Mouse (Mus musculus) heart, adult 2 months (tissue): ENCODE measurements around the gene Psmb5. TPM values are rescaled to one million over a fixed set of nuclear protein-coding genes. Genes with fewer than 3 reads are reported as not detected.

Experiments
- DNase-seq, 2 experiments: peaks; one replicate each; pipeline ENCODE4 v3.0.0; 2021
- H3K27ac ChIP-seq: fragments of 200-600 bp; 2 replicates; pipeline ENCODE4 v1.8.1; 2022
- H3K27me3 ChIP-seq: fragments of 200-500 bp; 2 replicates; pipeline ENCODE4 v1.6.1; 2012; ENCODE audit warnings: mild to moderate bottlenecking, low read length, inconsistent platforms, mixed read lengths; ENCODE audit not compliant: control insufficient read depth, insufficient read depth
- H3K36me3 ChIP-seq: fragments of 200-500 bp; 2 replicates; pipeline ENCODE4 v1.6.1; 2012; ENCODE audit warnings: low read length, inconsistent platforms; ENCODE audit not compliant: control insufficient read depth, insufficient read depth
- H3K4me1 ChIP-seq: fragments of 200-500 bp; 2 replicates; pipeline ENCODE4 v1.6.1; 2011; ENCODE audit warnings: low read length; ENCODE audit not compliant: control insufficient read depth, insufficient read depth
- H3K4me3 ChIP-seq: fragments of 200-600 bp; 2 replicates; pipeline ENCODE4 v1.8.1; 2022
- H3K79me2 ChIP-seq: fragments of 200-500 bp; replicated peaks from 2 replicates; pipeline ENCODE4 v1.6.1; 2012; ENCODE audit warnings: mild to moderate bottlenecking, inconsistent platforms, low read length, moderate library complexity, mixed read lengths; ENCODE audit not compliant: control insufficient read depth, insufficient read depth
- H3K9ac ChIP-seq: fragments of 200-500 bp; 2 replicates; pipeline ENCODE4 v1.6.1; 2012; ENCODE audit warnings: low read depth, mild to moderate bottlenecking, control low read depth, inconsistent platforms, low read length, mixed read lengths
- CTCF ChIP-seq: fragments of 200-600 bp; IDR thresholded peaks from 2 replicates; pipeline ENCODE4 v1.8.1; 2022; ENCODE audit warnings: antibody characterized with exemption, mild to moderate bottlenecking, moderate library complexity
- EP300 ChIP-seq: fragments of 200-500 bp; IDR thresholded peaks from 2 replicates; pipeline ENCODE4 v1.6.1; 2011; ENCODE audit warnings: low read depth, low read length, control low read depth; ENCODE audit not compliant: insufficient read depth
- POLR2A ChIP-seq: fragments of 200-500 bp; IDR thresholded peaks from 2 replicates; pipeline ENCODE4 v1.6.1; 2011; ENCODE audit warnings: mild to moderate bottlenecking, low read depth, low read length, control low read depth; ENCODE audit not compliant: insufficient read depth
- WGBS: fragments of 180-500 bp; shearing (Covaris S2); methylation state at CpG from one replicate; pipeline ENCODE4 v1.1.7; 2018; 5-methylcytosine and 5-hydroxymethylcytosine counted together
- intact Hi-C: fragments of 180-260 bp; cut with DNase I; formaldehyde crosslinking; loops from one replicate; pipeline ENCODE4 v1.15.1; 2025
- polyA plus RNA-seq: library from polyadenylated mRNA; depleted of rRNA; stranded (reverse); fragments of >200 nt; gene quantifications from 2 replicates; pipeline ENCODE4 v1.2.3, GENCODE M21; 2012
- total RNA-seq, 2 experiments: library from RNA; stranded (reverse); gene quantifications; 2 replicates each; pipeline ENCODE4 v1.2.3; 2021

The Psmb5 gene
- total and polyA plus RNA-seq, 3 experiments: 164 to 187 (median 180) TPM

DNA sequence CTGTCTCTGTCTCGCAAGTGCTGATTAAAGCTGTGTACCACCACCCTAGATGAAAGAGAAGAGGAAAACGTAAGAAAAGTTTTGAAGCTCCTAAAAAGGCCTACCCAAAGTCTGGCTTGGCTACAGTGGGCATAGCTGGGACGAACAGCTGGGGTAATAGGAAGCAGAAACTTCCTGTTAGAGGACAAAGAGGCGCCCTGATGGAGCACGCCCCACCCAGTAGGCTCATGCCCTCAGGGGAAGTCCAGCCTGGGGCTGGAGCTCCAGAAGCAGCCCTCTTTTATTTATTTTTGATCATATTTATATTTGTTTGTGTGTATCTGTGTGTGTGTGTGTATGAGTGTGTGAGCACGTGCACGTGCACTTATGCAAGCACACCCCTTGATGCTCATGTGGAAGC, 38.2 kb downstream of the Psmb5 start:
- no peak overlapping the region for H3K27ac ChIP-seq
- no peak for TF ChIP-seq POLR2A
- TF ChIP-seq EP300: no peak
- no peak for TF ChIP-seq CTCF
- H3K36me3 ChIP-seq: no peaks in the 10 kb centered on the region
- no peaks in the 10 kb centered on the region for H3K79me2 ChIP-seq
- intact Hi-C loops: loop anchor here (5.0 kb wide), 1 partner anchor 52 kb away; no protein-coding TSS in a partner anchor
- H3K27me3 ChIP-seq: peaks cover 2% of the 10 kb centered on the region; the same call in 1 of the 2 replicates
- DNase-seq: peak in 1 of 2 experiments; percentile 26
- no peak overlapping the region for H3K4me3 ChIP-seq
- peaks cover 1% of the 10 kb centered on the region for H3K4me1 ChIP-seq
- 64% methylated on average over 7 of the region's 7 CpGs for WGBS
- H3K9ac ChIP-seq: no peak overlapping the region

DNA sequence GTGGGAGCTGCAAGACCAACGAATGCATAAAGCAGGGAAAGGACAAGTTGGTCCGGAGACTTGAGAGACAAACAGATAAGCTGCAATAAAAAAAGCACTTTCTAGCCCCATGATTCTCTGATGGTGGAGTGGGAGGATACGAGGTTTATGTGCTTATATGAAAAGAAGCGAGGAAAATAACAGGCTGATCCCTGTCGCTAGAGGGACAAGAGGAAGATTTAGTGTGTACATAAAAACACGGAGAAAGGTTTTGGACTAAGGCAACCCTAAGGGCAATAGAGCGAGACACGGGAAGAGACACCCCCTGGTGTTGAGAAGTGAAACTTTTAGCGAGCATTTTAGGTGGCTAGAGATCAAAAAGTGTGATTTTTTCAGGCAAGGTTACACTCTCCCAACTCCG, 39.8 kb downstream of the Psmb5 start:
- H3K9ac ChIP-seq: peak overlapping the region; percentile 84
- H3K4me3 ChIP-seq: peak overlapping the region; percentile 99
- H3K27me3 ChIP-seq: peaks cover 2% of the 10 kb centered on the region; the same call in 1 of the 2 replicates
- H3K36me3 ChIP-seq: no peaks in the 10 kb centered on the region
- H3K79me2 ChIP-seq: no peaks in the 10 kb centered on the region
- peak in 1 of 2 experiments; percentile 49 for DNase-seq
- no peak for TF ChIP-seq POLR2A
- no peak for TF ChIP-seq EP300
- peak; percentile 79 for TF ChIP-seq CTCF
- H3K4me1 ChIP-seq: peaks cover 1% of the 10 kb centered on the region
- H3K27ac ChIP-seq: peak overlapping the region; percentile 89
- intact Hi-C loops: loop anchor here (1.0 to 5.0 kb wide), 2 partner anchors 24 to 51 kb away; partner anchors contain the start of gene Haus4
- under 1% methylated on average over 10 of the region's 10 CpGs for WGBS

DNA sequence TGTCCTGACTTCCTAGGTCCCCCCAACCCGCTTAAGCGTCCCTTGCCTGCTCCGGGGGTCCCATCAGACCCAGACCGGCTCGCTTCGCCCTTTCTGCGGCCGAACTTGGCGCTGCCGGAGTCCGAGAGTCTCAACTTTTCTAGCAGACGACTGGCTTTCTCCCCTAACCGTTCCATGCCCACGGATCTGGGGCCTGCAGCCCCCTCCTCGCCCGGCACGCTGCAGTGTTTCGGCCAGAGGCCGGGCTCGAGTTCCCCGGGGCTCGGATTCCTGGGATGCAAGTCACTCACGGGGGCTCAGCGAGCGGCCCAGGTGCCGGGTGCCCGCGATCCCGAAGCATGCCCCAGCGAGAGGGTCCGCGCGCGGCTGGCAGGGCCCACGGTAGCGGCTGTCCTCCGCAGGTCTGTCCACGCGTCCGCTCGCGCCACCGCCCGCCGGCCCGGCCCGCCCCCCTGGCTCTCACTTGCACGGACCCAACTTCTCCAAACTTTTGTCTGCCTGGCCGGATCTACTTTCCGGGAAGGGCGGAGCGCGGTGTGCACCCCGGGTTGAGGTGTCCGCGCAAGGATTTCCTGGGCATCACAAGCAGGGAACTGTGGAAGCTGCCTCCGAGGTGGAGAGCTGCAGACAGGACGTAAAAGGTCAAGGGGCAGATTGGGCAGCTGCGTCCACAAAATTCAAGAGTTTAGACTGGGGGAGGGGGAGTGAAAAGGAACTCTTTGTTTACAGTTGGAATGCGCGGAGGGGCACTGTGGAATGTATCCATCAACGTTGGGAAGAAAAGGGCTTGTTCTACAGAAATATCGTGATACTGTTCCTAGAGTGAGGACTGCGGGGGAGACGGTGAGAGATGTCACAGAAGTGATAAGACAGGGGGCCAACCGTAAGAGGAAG, 40.5 kb downstream of the Psmb5 start, which contains the start of gene Ajuba:
TSS of gene Ajuba (minus strand) at position 470 of the 894 bp plus-strand sequence.
- Histone ChIP-seq H3K27ac (peak within 1 kb of the TSS; percentile 89), H3K4me3 (peak within 1 kb of the TSS; percentile 99), H3K36me3 (no peaks in the 10 kb centered on the region), H3K27me3 (peaks cover 2% of the 10 kb centered on the region; the same call in 1 of the 2 replicates), H3K9ac (peak within 1 kb of the TSS; percentile 84), H3K79me2 (no peaks in the 10 kb centered on the region), H3K4me1 (peaks cover 3% of the 10 kb centered on the region)
- WGBS: under 1% methylated on average over 66 of the region's 66 CpGs
- peak; percentile 91 to 93 for DNase-seq
- intact Hi-C loops: loop anchor here (5.0 kb wide), 1 partner anchor 50 kb away; no protein-coding TSS in a partner anchor
- TF ChIP-seq POLR2A (peak; percentile 52; the same call in 1 of the 2 replicates), EP300 (no peak)

DNA sequence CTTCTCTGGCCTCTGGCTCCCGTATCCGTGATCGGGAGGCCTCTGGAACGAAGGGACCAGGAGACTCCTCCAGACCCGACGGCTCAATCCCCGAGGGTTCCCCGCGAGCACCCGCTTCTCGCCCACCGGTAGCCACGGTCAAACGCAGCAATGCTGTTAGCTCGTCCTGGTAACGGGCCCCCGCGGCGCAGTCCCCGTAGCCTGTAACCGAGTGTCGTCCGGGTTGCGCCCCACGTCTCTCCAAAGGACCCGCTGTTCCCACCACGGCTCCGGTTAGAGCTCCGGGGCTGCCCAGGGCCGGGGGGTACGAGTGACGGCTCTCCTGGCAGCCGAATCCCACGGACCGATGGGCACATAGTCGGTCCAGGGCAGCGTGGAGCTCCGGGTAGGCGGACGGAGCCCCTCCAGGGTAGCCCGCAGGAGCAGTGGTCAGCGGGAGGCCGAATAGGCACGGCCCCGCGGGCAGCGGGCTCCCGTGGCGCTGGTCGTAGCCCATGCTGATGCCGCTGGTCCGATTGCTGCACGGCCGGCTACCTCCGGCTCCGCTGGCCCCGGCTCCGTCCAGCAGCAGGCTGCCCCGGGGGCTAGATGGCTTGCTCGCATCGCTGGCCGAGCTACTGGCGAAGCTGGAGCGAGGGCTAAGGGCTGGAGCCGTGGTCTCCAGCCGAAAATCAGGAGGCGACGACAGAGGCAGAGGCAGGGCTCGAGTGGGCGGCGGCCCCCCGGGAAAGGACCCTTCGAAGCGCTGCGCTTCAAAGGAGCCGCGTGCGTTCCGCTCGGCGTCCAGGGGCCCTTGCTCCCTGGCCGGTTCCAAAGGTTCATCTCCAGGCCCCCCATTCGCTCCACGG, 41.4 kb downstream of the Psmb5 start:
- Histone ChIP-seq H3K4me3 (peak overlapping the region; percentile 99), H3K4me1 (peaks cover 3% of the 10 kb centered on the region), H3K36me3 (no peaks in the 10 kb centered on the region), H3K79me2 (no peaks in the 10 kb centered on the region), H3K27ac (peak overlapping the region; percentile 89), H3K27me3 (peaks cover 2% of the 10 kb centered on the region; the same call in 1 of the 2 replicates), H3K9ac (peak overlapping the region; percentile 84)
- peak; percentile 57 to 70 for DNase-seq
- no peak for TF ChIP-seq EP300
- no peak for TF ChIP-seq CTCF
- TF ChIP-seq POLR2A: no peak
- 1% methylated on average over 84 of the region's 84 CpGs for WGBS
- intact Hi-C loops: loop anchor here (5.0 kb wide), 1 partner anchor 49 kb away; no protein-coding TSS in a partner anchor

DNA sequence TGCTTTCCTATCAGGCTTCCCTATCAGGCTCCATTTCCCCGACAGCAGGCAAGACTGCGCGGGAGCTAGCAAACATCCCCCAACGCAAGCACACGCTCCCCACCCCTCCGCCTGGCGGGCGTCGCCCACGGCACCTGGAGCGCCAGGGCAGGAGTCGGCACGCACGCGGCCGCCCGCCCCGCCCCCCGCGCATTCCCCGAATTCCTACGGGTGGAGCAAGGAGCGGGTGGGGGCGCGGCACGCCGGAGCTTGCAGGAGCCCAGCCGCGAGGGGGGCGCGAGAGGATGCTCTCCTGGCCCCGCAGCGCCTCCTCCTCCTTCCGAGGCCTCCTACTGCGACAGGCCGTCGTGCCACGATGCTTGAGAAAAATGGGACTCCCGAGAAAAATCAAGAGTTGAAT, 42.2 kb downstream of the Psmb5 start:
- 2% methylated on average over 37 of the region's 39 CpGs for WGBS
- H3K27me3 ChIP-seq: peaks cover 2% of the 10 kb centered on the region; the same call in 1 of the 2 replicates
- peak overlapping the region; percentile 89; the same call in 1 of the 2 replicates for H3K27ac ChIP-seq
- H3K9ac ChIP-seq: peak overlapping the region; percentile 84
- H3K79me2 ChIP-seq: no peaks in the 10 kb centered on the region
- no peaks in the 10 kb centered on the region for H3K36me3 ChIP-seq
- H3K4me1 ChIP-seq: peaks cover 3% of the 10 kb centered on the region
- H3K4me3 ChIP-seq: peak overlapping the region; percentile 99
- peak; percentile 76 to 79 for DNase-seq
- intact Hi-C loops: loop anchor here (5.0 kb wide), 1 partner anchor 48 kb away; no protein-coding TSS in a partner anchor
- TF ChIP-seq CTCF: no peak
- no peak for TF ChIP-seq POLR2A
- no peak for TF ChIP-seq EP300
